30 mouse cellular contexts compared by ENCODE assay signal in the genomic region with DNA sequence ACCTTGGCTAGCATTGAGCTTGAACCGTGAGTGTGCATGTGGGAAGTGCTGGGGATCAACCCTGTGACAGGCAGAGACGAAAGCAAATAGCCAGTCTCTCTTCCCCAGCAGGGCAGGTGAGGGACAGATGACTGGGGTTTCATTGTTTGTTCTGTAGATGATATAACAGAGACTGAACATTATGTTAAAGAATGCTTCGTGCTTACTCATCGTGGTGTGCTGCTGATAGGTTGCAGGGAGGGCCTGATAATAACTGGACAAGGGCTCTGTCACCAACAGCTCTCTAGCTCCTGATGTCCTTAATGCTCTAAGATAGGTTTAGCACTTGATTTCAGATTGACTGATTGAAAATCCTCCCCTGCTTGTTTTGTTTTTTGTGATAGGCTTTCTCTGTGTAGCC. TPM values are rescaled to one million over a fixed set of nuclear protein-coding genes. Genes with fewer than 3 reads are reported as not detected.
A peak's percentile ranks its signal among the peaks of the same experiment; 100 is the strongest.
DNase-seq lines count a peak whose midpoint lies in the region; ATAC-seq and TF ChIP-seq lines count a peak whose summit lies in the region.
"Had no signal": no experiment of that assay in that cellular context is flagged by ENCODE, and none has a peak within 500 bp of the region (broad histone marks: within the 10 kb centered on the region; RNA-seq: fewer than 3 reads in every experiment).

No protein-coding gene starts in this region.

- H3K27me3 ChIP-seq in limb, embryonic 15.5 days, result no peaks in the 10 kb centered on the region
- H3K27me3 ChIP-seq in limb, embryonic 10.5 days (ENCODE audit: low read depth, poor library complexity, severe bottlenecking), result no peaks in the 10 kb centered on the region
- H3K27me3 ChIP-seq in MEL (ENCODE audit: control insufficient read depth in 1 of 2, insufficient read depth in 2 of 2, low read length in 2 of 2), result no peaks in the 10 kb centered on the region
- no peaks in the 10 kb centered on the region for H3K27me3 ChIP-seq in liver, embryonic 15.5 days
- H3K27me3 ChIP-seq: heart, embryonic 12.5 days; kidney, embryonic 15.5 days; limb, embryonic 12.5 days; midbrain, embryonic 15.5 days had no signal

- no peak overlapping the region for H3K4me3 ChIP-seq in limb, embryonic 15.5 days
- no peak overlapping the region for H3K4me3 ChIP-seq in limb, embryonic 10.5 days
- H3K4me3 ChIP-seq in MEL (ENCODE audit: control insufficient read depth in 1 of 2, insufficient read depth in 1 of 2, low read depth in 2 of 2, low read length in 2 of 2), result no peak overlapping the region
- H3K4me3 ChIP-seq in liver, embryonic 15.5 days (replicated peaks), result no peak overlapping the region
- no peak overlapping the region for H3K4me3 ChIP-seq in left cerebral cortex, adult 2 months
- H3K4me3 ChIP-seq: erythroblast, embryonic 14.5 days; heart, adult 2 months; heart, embryonic 12.5 days; kidney, embryonic 15.5 days; layer of hippocampus, adult 2 months; limb, embryonic 12.5 days; midbrain, embryonic 10.5 days; midbrain, embryonic 15.5 days had no signal

- TF ChIP-seq CTCF in MEL (IDR thresholded peaks at IDR 0.05 in 2 of 3, conservative IDR thresholded peaks at IDR 0.05 in 1 of 3; ENCODE audit: control insufficient read depth in 1 of 3, insufficient read depth in 1 of 3, low read depth in 2 of 3, low read length in 3 of 3, poor library complexity in 1 of 3, severe bottlenecking in 1 of 3), result no peak
- no peak for TF ChIP-seq CTCF in left cerebral cortex, adult 2 months (IDR thresholded peaks at IDR 0.05)

- WGBS in limb, embryonic 15.5 days, result 88% methylated on average over 4 of the region's 4 CpGs
- WGBS in limb, embryonic 10.5 days, result 96% methylated on average over 4 of the region's 4 CpGs
- 17% methylated on average over 4 of the region's 4 CpGs for WGBS in liver, embryonic 15.5 days (ENCODE audit: insufficient replicate concordance)

- no peak for TF ChIP-seq POLR2A in MEL (IDR thresholded peaks at IDR 0.05; ENCODE audit: control insufficient read depth in 1 of 2, insufficient read depth in 1 of 2, low read depth in 1 of 2, low read length in 2 of 2, poor library complexity in 1 of 2)

- H3K4me2 ChIP-seq in limb, embryonic 15.5 days, result no peak overlapping the region
- H3K4me2 ChIP-seq in liver, embryonic 15.5 days, result no peak overlapping the region
- H3K4me2 ChIP-seq: heart, embryonic 12.5 days; hindbrain, embryonic 14.5 days; kidney, embryonic 15.5 days; limb, embryonic 12.5 days; midbrain, embryonic 15.5 days had no signal

- peaks cover 26% of the 10 kb centered on the region for H3K79me2 ChIP-seq in MEL (ENCODE audit: control insufficient read depth, insufficient read depth, low read length, poor library complexity)

- H3K9me3 ChIP-seq in limb, embryonic 15.5 days, result no peaks in the 10 kb centered on the region
- no peaks in the 10 kb centered on the region for H3K9me3 ChIP-seq in limb, embryonic 10.5 days (replicated peaks)
- no peaks in the 10 kb centered on the region for H3K9me3 ChIP-seq in MEL (replicated peaks; ENCODE audit: insufficient read depth, low read length)
- no peaks in the 10 kb centered on the region for H3K9me3 ChIP-seq in liver, embryonic 15.5 days (replicated peaks)
- H3K9me3 ChIP-seq: heart, embryonic 12.5 days; kidney, embryonic 15.5 days; limb, embryonic 12.5 days; midbrain, embryonic 10.5 days; midbrain, embryonic 15.5 days had no signal

- TF ChIP-seq EP300 in MEL (IDR thresholded peaks at IDR 0.05; ENCODE audit: low read depth in 1 of 2, low read length in 2 of 2), result peak; percentile 62 to 69; a peak in 3 of 4 replicates

- peaks cover 67% of the 10 kb centered on the region for H3K36me3 ChIP-seq in limb, embryonic 15.5 days
- H3K36me3 ChIP-seq in limb, embryonic 10.5 days, result peaks cover 90% of the 10 kb centered on the region
- peaks cover 10 to 11% of the 10 kb centered on the region in 2 experiments for H3K36me3 ChIP-seq in MEL (ENCODE audit: control insufficient read depth in 1 of 2, insufficient read depth in 2 of 2, low read length in 2 of 2)
- H3K36me3 ChIP-seq in liver, embryonic 15.5 days (replicated peaks), result peaks cover 40% of the 10 kb centered on the region

- H3K27ac ChIP-seq in limb, embryonic 15.5 days, result 0 out of 2 replicates have a peak overlapping the region, but pooled peaks have one; percentile 39
- H3K27ac ChIP-seq in limb, embryonic 10.5 days, result no peak overlapping the region
- H3K27ac ChIP-seq in MEL (ENCODE audit: control insufficient read depth, low read depth, low read length), result peak overlapping the region; percentile 12; the same call in 1 of the 2 replicates
- H3K27ac ChIP-seq in liver, embryonic 15.5 days (replicated peaks), result no peak overlapping the region
- H3K27ac ChIP-seq in left cerebral cortex, adult 2 months, result no peak overlapping the region
- H3K27ac ChIP-seq: heart, adult 2 months; limb, embryonic 12.5 days; macrophage; midbrain, embryonic 10.5 days; midbrain, embryonic 15.5 days had no signal

- no peak overlapping the region for H3K9ac ChIP-seq in limb, embryonic 15.5 days
- no peak overlapping the region for H3K9ac ChIP-seq in MEL (ENCODE audit: control insufficient read depth, low read depth, low read length, poor library complexity, severe bottlenecking)
- no peak overlapping the region for H3K9ac ChIP-seq in liver, embryonic 15.5 days
- H3K9ac ChIP-seq: hindbrain, embryonic 14.5 days; kidney, embryonic 15.5 days; limb, embryonic 12.5 days; midbrain, embryonic 15.5 days had no signal

- TF ChIP-seq RAD21 in MEL (IDR thresholded peaks at IDR 0.05; ENCODE audit: low read depth, low read length), result no peak

- intact Hi-C loops in left cerebral cortex, adult 2 months (cut with DNase I), result no loop called here

- peaks cover 9% of the 10 kb centered on the region for H3K4me1 ChIP-seq in limb, embryonic 15.5 days
- H3K4me1 ChIP-seq in limb, embryonic 10.5 days, result peaks cover 6% of the 10 kb centered on the region
- H3K4me1 ChIP-seq in MEL (ENCODE audit: control insufficient read depth in 1 of 2, insufficient read depth in 2 of 2, low read length in 2 of 2), result peaks cover 13% of the 10 kb centered on the region in 2 experiments
- peaks cover 23% of the 10 kb centered on the region for H3K4me1 ChIP-seq in liver, embryonic 15.5 days (replicated peaks)

- no peak for ATAC-seq in limb, embryonic 15.5 days (ENCODE audit: insufficient number of reproducible peaks, low FRiP score, low TSS enrichment, low read depth)
- ATAC-seq in liver, embryonic 15.5 days (ENCODE audit: insufficient read depth), result peak; percentile 42; the same call in 1 of the 2 replicates
- ATAC-seq: inflammation-experienced regulatory T-cells, adult 6 months; midbrain, embryonic 15.5 days had no signal

- DNase-seq in limb, embryonic 10.5 days (ENCODE audit: low spot score), result no peak
- DNase-seq in 416B (ENCODE audit: low read depth), result peak; percentile 63
- DNase-seq in MEL (ENCODE audit: low read depth, low spot score), result peak; percentile 60
- DNase-seq in cerebellum, postnatal 14 days, result no peak
- DNase-seq in left cerebral cortex, adult 2 months (ENCODE audit: extremely low spot score in 1 of 2, low spot score in 2 of 2), result no peak
- DNase-seq in kidney, postnatal 14 days, result no peak
- DNase-seq: adrenal gland, postnatal 10 days; B cell, adult 2 months; cerebellum, adult 11-12 months; cerebellum, adult 9-11 months; gastrocnemius, postnatal 36 days; heart, adult 2 months; heart, postnatal 4 days; kidney, adult 11 months; kidney, postnatal 36 days; layer of hippocampus, postnatal 36 days; lung, adult 2 months; lung, postnatal 10 days had no signal

TF ChIP-seq in MEL, 35 proteins besides CTCF, POLR2A, EP300 and RAD21:
- TF ChIP-seq GATA1 (IDR thresholded peaks at IDR 0.05; ENCODE audit: low read depth, low read length), result peak; percentile 66
- TF ChIP-seq TBP (IDR thresholded peaks at IDR 0.05; ENCODE audit: low read depth, low read length), result no peak
- no peak for TF ChIP-seq MEF2A (IDR thresholded peaks at IDR 0.05; ENCODE audit: extremely low read depth, insufficient replicate concordance, low read depth, low read length, poor library complexity, severe bottlenecking)
- TF ChIP-seq RCOR1 (IDR thresholded peaks at IDR 0.05; ENCODE audit: low read depth, low read length), result peak; percentile 48; the same call in 1 of the 2 replicates
- TF ChIP-seq ETS1 (IDR thresholded peaks at IDR 0.05; ENCODE audit: low read depth, low read length), result peak; percentile 48; the same call in 1 of the 2 replicates
- TF ChIP-seq SIN3A (IDR thresholded peaks at IDR 0.05; ENCODE audit: low read length), result 0 out of 2 replicates have a peak, but pooled peaks have one; percentile 29
- 0 out of 2 replicates have a peak, but pooled peaks have one; percentile 19 for TF ChIP-seq BHLHE40 (IDR thresholded peaks at IDR 0.05; ENCODE audit: borderline replicate concordance, low read depth, low read length)
- TF ChIP-seq TAL1 (IDR thresholded peaks at IDR 0.05; ENCODE audit: low read length), result 0 out of 2 replicates have a peak, but pooled peaks have one; percentile 11
- TF ChIP-seq TCF12 (IDR thresholded peaks at IDR 0.05; ENCODE audit: low read depth, low read length), result peak; percentile 67
- TF ChIP-seq ELF1 (IDR thresholded peaks at IDR 0.05; ENCODE audit: low read depth, low read length), result no peak

RNA-seq across cellular contexts. Expression of a gene that starts 23.1 kb away (rescaled TPM):
- polyA plus RNA-seq in limb, embryonic 15.5 days (2015; fragmentation: Nextera tagmentation; extraction: Ambion mirVana), result 27.1 and 29.1 TPM in 2 replicates
- 42.7 and 42.9 TPM in 2 replicates for polyA plus RNA-seq in limb, embryonic 10.5 days (2016; fragmentation: Nextera tagmentation; extraction: Ambion mirVana)
- total RNA-seq in MEL (2012; rRNA removed), result 22.8 and 27.8 TPM in 2 replicates
- 10 to 100 TPM in 1 of 2 experiments, not detected in 1; 63.7 TPM for polyA plus RNA-seq in MEL (2012; ENCODE audit: insufficient read depth in 1 of 2, insufficient read length in 2 of 2, low read depth in 1 of 2, low replicate concordance in 2 of 2, missing spikeins in 1 of 2)
- 6.3 and 8.5 TPM in 2 replicates for polyA plus RNA-seq in liver, embryonic 15.5 days (2015; fragmentation: Nextera tagmentation; extraction: Ambion mirVana)
- total RNA-seq in left cerebral cortex, adult 2 months (2021), result 100 to 1,000 TPM; 179 to 187 TPM

Comparison
In these comparisons a context has a peak if more than half of its experiments do, and no peak if none do; other contexts are left out.
1. H3K27ac ChIP-seq: peak in limb, embryonic 15.5 days (single experiment) and MEL (single experiment); none in limb, embryonic 10.5 days (single experiment), liver, embryonic 15.5 days (single experiment) and left cerebral cortex, adult 2 months (single experiment).
2. DNase-seq: peak in 416B (single experiment) and MEL (single experiment); none in limb, embryonic 10.5 days (single experiment), cerebellum, postnatal 14 days (0 of 2), left cerebral cortex, adult 2 months (0 of 2) and kidney, postnatal 14 days (single experiment).